Mouse (Mus musculus) olfactory bulb, adult 2 months (tissue): ENCODE data around the gene Creb3l2. TPM values are rescaled to one million over a fixed set of nuclear protein-coding genes. Genes with fewer than 3 reads are reported as not detected.
A peak's percentile ranks its signal among the peaks of the same experiment; 100 is the strongest.

Source experiments
- H3K27ac ChIP-seq: fragments of 200-500 bp; 2 replicates; pipeline ENCODE4 v1.5.1; 2012; ENCODE audit warnings: low read depth, low read length; ENCODE audit not compliant: insufficient read depth
- H3K4me1 ChIP-seq: fragments of 200-500 bp; 2 replicates; pipeline ENCODE4 v1.6.1; 2012; ENCODE audit warnings: low read length; ENCODE audit not compliant: control insufficient read depth, insufficient read depth
- H3K4me3 ChIP-seq: fragments of 200-500 bp; 2 replicates; pipeline ENCODE4 v1.5.1; 2012; ENCODE audit warnings: mild to moderate bottlenecking, low read depth, low read length, moderate library complexity; ENCODE audit not compliant: insufficient read depth
- CTCF ChIP-seq: fragments of 200-500 bp; IDR thresholded peaks from 2 replicates; pipeline ENCODE4 v1.5.1; 2012; ENCODE audit warnings: low read depth, mild to moderate bottlenecking, low read length, moderate library complexity; ENCODE audit not compliant: insufficient read depth
- POLR2A ChIP-seq: fragments of 200-500 bp; IDR thresholded peaks from 2 replicates; pipeline ENCODE4 v1.6.1; 2012; ENCODE audit warnings: mild to moderate bottlenecking, low read depth, low read length, moderate library complexity; ENCODE audit not compliant: insufficient read depth
- WGBS: fragments of 180-500 bp; shearing (Covaris S2); methylation state at CpG from one replicate; pipeline ENCODE4 v1.1.7; 2018; 5-methylcytosine and 5-hydroxymethylcytosine counted together
- polyA plus RNA-seq: library from polyadenylated mRNA; stranded (reverse); fragments of >200 nt; gene quantifications from 2 replicates; pipeline ENCODE4 v1.2.4, GENCODE M21; 2012; ENCODE audit warnings: low replicate concordance; ENCODE audit not compliant: missing spikeins, insufficient read depth, insufficient read length

Gene Creb3l2
- polyA plus RNA-seq, 1 experiment: not detected

DNA sequence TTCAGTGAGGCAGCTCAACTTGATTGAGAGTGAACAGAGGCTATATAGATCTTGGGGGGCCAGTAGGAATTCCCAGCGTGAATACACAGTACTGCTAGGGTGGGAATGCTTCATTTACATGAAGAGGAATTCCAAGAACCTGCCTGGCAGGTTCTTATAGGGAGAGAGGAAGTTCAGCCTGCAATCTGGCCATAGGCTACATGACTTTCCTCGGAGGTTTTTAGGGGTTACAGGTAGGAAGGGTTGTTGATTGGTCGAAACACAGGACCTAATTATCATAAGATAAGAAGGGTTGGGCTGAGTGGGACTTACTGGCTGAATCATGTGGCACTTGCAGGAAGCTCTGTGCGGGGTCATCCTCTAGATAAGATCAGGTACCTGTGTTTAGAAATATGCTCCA, 9.7 kb upstream of the Creb3l2 start:
- Histone ChIP-seq H3K4me3 (no peak overlapping the region), H3K27ac (no peak overlapping the region), H3K4me1 (no peaks in the 10 kb centered on the region)
- 79% methylated on average over 4 of the region's 4 CpGs for WGBS
- TF ChIP-seq CTCF (no peak), POLR2A (no peak)

DNA sequence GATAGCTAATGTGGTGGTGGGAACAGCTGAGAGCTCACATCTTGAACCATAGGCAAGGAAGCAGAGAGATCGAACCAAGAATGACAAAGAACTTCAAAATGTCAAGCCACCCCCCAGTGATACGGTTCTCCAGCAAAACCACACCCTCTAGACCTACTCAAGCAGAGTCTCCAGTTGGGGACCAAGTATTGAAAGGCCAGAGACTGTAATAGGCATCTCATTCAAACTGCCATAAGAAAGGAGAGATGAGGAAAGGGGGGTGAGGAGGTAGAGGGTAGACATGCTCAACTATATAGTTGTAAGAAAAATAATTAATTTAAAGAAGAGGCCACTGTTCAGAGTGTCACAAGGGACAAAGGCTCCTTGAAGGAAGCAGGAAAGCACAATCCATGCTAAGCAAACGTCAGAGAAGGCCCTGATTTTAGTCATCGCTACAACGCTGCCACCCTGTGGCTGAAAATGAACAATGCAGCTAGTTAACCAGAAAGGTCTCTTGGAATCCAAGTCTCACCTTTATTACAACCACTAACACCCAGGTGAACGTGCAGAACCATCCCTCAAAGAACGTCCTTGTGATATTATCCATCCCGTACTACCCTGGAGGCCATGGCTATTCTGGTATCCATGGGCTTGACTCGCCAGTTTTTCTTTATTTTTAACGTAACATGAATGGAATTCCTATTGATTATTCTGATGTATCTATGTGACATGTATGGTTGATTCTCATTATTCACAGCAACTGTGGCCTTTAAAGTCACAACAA, 5.9 kb upstream of the Creb3l2 start:
- 27% methylated on average over 10 of the region's 10 CpGs for WGBS
- no peaks in the 10 kb centered on the region for H3K4me1 ChIP-seq
- no peak overlapping the region for H3K4me3 ChIP-seq
- no peak for TF ChIP-seq CTCF
- TF ChIP-seq POLR2A: no peak
- H3K27ac ChIP-seq: no peak overlapping the region

DNA sequence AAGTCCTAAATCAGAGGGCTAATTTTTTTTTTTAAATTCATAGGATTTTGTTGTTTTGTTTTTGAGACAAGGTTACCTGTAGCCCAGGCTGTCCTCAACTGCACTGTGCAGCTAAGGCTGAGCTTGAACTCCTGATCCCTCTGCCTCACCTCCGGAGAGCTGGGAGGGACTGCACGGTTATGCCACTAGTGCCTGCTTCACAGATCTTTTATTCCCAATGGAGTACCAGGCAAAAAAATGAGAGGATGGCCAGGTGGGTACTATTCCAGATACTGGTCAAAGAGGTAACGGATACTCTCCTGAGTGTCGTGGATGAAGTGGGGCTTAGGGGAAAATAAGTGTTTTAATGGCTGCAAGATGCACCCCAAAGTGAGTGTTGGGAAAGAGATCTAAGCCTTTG, 835 bp upstream of the Creb3l2 start:
- 47% methylated on average over 4 of the region's 4 CpGs for WGBS
- TF ChIP-seq CTCF (no peak), POLR2A (no peak)
- Histone ChIP-seq H3K27ac (no peak overlapping the region), H3K4me1 (peaks cover 7% of the 10 kb centered on the region; the same call in 1 of the 2 replicates), H3K4me3 (no peak overlapping the region)

DNA sequence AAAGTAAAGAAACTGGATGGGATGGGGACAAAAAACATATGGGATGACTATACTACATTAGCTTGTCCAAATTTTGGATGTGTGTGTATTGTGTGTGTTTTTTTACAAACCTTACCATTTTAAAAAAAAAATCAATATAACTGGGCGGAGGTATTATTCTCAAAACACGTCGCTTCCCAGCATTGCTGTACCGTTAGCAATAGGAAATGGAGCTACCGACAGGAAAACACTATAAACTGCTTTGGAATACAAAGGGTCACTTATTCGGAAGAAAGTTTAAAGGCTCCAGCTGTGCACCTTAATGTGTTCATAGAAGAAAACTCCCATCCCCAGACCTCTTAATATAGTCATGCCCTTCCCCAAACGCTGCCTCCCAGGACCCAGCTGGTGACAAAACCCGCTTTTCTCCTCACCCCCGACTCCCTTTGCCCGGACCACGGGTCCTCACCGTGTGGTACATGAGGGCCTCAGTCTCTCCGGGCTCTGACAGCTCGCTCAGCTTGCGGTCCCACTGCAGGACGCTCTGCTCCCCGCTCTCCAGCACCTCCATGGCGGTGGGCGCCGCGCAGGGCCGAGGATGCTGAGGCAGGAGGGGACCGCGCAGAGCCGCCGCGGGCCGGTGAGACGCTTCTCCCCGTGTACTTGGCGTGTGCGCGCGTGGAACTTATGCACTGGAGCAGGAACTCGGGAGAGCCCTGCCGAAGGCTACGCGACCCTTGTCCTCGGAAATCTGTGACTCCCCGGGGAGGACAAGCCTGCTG, 515 bp downstream of the Creb3l2 start:
- under 1% methylated on average over 40 of the region's 40 CpGs for WGBS
- Histone ChIP-seq H3K4me3 (peak overlapping the region; percentile 77), H3K27ac (peak overlapping the region; percentile 76), H3K4me1 (peaks cover 7% of the 10 kb centered on the region; the same call in 1 of the 2 replicates)
- TF ChIP-seq CTCF: no peak
- no peak for TF ChIP-seq POLR2A

DNA sequence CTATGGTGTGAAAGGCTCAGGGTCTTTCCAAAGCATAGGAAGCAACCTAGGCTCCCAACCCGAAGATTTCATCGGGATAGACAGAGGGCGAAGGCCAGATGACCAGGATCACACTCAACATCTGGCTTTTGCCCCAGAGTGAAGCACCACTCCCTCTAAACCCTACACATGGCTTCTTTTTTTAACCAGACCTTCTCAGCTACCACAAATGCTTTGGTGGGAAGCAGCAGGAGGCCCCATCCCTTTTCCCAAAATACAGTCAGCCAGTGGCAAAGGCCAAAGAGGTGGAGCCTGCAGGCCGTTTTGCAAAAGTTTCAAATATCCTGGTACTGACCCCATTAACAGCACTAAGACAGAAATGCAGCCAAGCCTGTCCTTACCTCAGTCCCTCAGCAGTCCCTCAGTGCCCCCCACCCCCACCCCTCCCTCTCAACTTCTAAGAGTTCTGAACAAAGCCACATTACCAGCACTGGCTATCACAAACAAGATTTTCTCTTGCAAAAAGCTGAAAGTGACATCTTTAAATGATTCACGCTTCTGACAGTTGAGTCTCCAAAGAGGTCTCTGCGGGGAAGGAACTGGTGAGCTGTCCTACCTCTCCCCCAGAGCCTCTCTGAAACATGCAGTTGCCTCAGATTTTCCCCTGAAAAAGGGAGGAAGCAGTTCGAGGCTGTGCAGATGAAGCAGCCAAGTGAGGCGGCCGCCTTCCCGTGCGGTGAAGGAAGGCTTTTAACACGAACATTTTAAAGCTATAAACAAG, 1.3 kb downstream of the Creb3l2 start:
- H3K27ac ChIP-seq: 0 out of 2 replicates have a peak overlapping the region, but pooled peaks have one; percentile 18
- H3K4me1 ChIP-seq: peaks cover 7% of the 10 kb centered on the region; the same call in 1 of the 2 replicates
- 24% methylated on average over 12 of the region's 12 CpGs for WGBS
- no peak for TF ChIP-seq POLR2A
- TF ChIP-seq CTCF: no peak
- peak overlapping the region; percentile 42 for H3K4me3 ChIP-seq

DNA sequence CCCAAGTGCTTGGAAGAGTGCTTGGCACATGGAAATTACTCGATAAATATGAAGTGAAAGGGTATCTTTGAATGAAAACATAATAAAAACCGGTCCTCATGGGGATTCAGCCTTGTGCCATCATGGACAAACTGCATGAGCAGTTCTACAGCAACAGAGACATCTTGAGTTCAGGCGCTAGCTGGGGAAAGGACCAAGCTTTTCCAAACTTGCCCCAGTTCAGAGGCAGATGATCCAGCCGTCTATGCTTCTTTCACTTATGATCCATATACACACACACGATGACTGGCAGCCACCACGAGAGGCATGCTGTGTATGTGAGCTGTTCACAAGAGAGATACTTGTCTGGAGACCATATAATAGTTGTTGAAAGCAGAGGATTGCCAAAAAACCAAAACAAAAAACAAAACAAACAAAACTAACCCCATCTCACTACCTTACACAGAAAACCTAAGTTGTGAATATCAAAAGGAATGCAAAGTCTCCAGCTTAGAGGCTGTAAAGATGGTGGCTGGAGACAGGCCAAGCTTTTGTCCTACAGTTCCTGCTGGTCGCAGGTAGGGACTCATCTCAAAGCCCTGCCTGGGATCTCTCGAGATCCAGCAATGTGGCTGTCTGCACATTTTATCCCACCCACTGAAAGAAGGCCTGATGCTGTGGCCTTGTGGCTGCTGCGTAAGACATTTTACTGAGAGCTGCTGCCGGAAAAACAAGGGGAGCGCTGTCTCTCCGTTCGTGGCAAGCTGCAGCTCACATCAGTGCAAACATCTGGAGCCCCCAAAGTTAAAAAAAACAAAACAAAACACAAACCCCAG, 2.1 kb downstream of the Creb3l2 start:
- Histone ChIP-seq H3K27ac (0 out of 2 replicates have a peak overlapping the region, but pooled peaks have one; percentile 18), H3K4me3 (peak overlapping the region; percentile 42; the same call in 1 of the 2 replicates), H3K4me1 (peaks cover 11% of the 10 kb centered on the region; the same call in 1 of the 2 replicates)
- no peak for TF ChIP-seq POLR2A
- TF ChIP-seq CTCF: no peak
- WGBS: 74% methylated on average over 13 of the region's 13 CpGs

DNA sequence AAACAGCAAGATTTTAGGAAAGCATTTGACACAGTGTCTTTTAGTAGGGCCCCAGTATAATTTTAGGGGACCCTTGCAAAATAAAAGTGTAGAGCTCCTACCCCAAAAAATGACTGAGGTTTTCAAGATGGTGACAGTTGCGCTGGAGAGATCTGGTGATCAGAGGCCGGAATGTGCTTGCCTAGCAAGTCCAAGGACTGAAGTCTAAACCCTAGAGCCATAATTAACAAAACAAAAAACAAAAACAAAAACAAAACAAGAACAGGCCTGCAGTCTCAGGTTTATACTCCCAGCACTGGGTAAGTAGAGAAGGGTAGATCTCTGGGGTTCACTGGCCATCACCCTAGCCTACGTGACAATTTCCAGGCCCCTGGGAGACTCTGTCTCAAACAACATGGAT, 3.4 kb downstream of the Creb3l2 start:
- peaks cover 11% of the 10 kb centered on the region; the same call in 1 of the 2 replicates for H3K4me1 ChIP-seq
- no peak for TF ChIP-seq CTCF
- no peak for TF ChIP-seq POLR2A
- 96% methylated on average over 3 of the region's 3 CpGs for WGBS
- no peak overlapping the region for H3K27ac ChIP-seq
- H3K4me3 ChIP-seq: no peak overlapping the region

DNA sequence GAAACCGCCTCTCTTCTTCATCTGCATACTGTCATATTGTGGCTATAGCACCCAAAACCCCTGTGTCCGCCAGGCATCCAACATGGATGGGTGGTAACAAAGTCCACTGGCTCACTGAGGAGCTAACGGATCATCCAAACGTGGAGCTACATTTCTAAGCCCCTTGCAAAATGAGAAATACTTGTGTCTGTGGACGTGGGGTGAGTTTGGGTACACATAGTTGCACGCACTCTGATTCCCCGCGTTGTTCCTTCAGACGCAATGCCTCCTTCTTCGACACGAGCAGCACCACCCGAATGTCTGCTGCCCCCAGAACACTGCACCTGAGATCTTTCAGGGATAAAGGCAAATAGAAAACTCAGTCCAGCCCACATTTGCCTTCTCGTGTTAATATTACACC, 4.9 kb downstream of the Creb3l2 start:
- TF ChIP-seq CTCF (no peak), POLR2A (no peak)
- 95% methylated on average over 13 of the region's 13 CpGs for WGBS
- no peak overlapping the region for H3K27ac ChIP-seq

More for the DNA sequence above, 4.9 kb downstream of the Creb3l2 start:
- Histone ChIP-seq H3K4me3 (no peak overlapping the region), H3K4me1 (peaks cover 9% of the 10 kb centered on the region; the same call in 1 of the 2 replicates)
